Mouse (Mus musculus) embryo, embryonic 9.5 days (tissue): ENCODE data around the gene Lrrc36.

Experiments
- DNase-seq: peaks from one replicate; pipeline ENCODE4 v3.0.0-alpha.2; 2017; ENCODE audit errors: extremely low spot score

Gene Lrrc36

DNA sequence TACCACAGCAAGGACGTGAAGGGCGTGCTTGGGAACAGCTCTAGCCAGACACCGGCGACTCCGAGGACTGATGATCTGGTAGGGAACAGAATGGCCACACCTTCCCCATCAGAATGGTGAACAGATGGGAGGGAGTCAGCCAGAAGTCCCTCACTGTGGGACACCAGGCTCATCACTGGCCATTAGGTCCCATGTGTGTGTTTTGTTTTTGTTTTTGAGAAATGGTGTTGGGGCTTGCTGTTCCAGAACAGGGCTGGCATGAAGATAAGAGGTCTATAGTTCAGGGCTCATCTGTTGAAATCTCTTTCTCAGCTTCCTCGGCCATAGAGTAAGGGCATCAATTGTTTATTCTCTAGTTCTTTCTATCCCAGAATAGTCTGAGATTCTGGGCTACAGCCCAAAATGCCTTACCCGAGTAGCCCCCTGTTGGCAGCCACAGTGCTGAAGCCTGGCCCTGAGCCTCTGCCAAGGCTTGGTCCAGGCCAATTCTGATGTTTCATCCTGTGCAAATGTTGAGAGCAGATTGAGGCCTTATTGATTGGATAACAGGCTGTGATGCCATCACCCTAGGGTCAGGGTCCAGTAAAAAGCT is 53.4 kb downstream of the Lrrc36 start:
- no peak for DNase-seq

DNA sequence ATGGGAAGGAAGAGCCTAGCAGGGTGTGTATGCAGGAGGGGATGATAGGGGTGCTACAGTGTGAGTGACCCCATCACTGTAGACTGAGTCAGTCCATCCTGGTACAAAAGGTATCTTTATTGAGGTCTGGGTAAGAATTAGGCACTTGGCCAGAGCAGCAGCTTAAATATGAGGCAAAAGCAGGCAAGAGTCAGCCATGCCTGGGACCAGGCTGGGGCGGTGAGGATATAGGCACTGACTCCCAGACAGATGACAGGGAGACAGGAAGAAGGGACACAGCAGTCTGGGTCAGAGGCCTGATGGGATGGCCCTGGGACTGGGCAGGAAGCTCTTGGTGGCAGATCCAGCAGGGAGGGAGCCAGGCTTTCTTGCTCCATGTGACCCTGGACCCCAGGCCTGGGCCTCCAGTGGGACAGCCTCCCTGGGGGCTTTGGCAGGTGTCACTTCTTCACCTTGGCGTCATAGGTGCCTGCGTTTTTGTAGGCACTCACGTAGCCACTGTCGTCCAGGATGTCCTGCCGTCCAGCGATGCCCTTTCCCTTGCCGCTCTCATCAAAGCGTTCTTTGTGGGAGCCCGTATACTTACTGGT is 54.1 kb downstream of the Lrrc36 start:
- DNase-seq, result no peak

DNA sequence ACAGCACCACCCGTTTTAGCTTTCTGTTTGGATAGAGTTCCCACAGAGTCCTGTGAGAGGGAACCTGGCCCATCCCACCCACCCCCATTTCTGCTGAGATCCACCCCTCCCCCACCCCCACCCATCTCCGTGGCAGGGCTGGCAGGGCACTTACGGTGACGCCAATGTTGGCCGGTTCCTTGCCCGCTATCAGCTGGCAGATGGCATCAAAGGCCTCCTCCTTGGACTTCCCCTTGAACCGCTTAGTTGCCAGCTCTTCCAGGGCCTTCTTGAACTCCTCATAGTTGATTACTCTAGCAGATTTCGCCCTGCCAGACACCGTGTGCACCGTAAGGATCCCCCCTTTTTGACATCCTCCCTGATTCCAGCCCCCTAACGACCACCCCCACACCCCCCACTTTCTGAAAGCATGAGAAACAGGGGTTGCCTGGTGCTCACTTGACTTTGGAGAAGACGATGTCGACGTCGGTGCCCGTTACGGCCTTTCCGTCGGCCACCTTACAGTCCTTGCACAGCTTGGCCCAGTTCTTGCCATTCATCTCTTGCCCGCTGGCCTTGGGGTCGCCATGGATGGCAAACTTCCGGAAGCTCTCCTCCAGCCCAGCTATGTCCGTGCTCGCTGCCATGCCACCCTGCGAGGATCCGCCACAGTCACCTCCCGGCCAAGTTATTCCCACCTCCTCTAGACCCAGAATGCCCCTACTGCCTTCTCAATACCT is 54.8 kb downstream of the Lrrc36 start:
- no peak for DNase-seq

DNA sequence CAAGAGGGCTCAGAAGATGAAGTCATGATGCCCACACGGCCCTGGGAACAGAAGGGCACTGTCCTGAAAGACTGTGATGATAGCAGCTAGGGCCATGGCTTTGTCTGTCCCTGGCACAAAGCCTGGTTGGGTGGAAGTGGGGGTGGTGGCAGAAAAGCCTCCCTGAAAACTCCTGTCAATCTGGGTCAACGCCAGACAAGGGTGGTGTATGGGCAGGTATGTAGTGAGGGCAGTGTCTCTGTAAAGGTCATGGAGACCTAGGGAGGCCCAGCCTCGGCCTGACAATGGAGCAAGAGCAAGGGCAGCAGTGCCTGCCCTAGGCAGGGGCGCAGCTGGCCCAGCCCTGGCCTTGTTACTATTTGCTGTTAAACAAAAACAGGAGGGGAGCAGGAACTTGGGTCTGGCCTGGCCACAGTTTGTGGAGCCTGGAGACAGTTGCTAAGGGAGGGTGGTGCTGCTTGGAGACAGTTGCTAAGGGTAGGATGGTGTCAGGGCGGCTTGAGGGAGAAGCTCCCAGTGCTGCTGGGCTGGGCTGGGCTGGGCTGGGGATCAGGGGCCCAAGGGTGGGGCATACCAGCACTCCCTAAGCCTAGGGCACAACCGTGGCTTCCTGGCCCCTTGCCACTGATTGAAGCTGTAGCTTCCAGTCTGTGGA is 55.8 kb downstream of the Lrrc36 start:
- DNase-seq, result no peak

DNA sequence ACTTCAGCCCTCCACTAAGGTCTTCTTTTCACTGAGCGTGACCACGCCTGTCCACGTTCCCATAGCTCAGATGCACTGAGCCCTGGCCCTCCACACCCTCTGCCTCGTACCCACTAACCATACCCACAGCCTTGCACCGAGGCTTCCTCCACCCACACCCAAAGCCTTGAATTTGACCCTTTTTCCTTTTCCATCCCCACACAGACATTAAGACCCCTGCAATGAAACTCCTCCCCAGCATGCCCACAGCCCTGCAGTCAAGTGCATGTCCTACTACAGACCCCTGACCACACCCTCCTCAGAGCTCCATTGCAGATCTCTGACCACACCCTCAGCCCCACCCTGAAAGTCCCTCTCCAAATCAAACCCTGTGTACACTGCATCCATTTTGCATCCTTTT is 56.4 kb downstream of the Lrrc36 start:
- no peak for DNase-seq

DNA sequence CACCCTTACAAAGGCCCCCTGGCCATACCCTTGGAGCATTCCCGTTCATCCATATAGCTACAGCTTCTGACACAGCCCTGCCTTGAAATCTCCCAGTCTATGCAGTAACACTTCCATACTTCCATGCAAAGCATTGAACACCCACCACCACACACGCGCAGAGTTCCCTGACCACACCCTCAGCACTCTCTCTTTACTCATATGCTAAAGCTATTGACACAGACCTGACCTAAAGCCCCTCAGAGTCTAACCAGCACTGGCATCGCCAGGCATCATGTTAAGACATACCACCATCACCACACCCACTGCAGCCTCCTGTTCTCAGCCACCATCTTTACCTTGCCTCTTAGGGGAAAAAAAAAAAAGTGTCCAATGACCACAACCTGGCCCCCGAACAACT is 56.9 kb downstream of the Lrrc36 start:
- DNase-seq, result no peak

DNA sequence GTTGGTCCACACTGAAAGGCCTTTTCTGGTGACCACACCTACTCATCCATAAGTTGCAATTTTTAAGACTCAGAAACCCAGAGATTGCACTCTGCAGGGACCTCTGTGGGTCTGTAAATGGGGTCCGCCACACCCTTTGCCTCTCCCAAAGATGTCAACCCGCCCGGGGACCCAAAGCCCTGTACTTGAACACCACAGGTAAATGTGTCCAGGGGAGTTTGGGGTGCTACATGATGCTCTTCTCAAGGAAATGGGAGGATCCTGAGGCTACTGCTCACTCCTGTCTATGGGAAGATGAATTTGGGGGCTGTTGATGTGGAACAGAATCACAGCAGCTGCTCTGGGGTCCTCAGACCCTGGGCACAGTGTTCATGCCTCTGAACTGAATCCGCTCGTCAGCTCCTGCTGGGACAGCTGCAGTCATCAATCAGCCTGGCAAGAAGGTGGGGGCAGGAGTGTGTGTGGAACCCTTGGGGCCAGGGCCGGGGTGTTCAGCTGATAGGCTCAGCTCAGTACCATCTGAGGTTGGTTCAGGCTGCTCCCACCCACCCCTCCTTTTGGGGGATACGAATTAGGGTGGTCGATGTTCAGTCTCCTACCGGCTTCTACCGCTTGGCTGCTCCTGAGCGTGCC is 57.4 kb downstream of the Lrrc36 start:
- DNase-seq, result no peak

DNA sequence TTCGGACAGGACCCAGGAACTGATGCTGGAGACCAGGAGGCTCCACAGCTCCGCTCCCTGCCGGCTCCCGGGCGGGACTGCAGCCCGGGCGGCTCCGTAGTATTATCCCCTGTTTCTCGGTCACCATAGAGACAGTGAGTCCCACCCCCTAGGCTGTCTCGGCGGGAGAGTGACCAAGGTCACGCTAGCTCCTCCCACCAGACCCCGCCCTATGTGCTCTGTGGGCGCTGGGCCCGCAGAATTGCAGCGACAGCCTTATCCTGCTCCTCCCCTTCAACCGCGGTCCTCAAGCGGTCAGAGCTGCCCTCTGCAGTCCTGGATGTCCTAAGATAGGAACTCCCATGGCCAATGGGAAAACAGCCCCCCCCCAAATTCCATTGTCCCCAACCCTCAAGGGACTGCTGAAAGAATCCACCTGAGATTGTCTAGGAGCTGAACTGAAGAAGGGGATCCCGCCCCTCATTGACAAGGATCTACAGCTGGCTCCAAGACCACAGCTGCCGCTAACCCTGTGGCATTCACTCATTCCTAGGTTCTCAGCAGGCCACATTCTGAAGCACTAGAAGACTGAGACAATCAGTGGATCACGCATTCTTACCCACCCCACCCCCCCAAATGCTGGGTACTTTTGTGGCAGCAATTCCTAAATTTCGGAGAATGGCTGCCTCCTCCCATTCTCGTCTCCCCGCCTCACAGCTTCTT is 58.1 kb downstream of the Lrrc36 start, which contains the start of gene Tppp3:
Gene Tppp3 (minus strand): TSS at position 213 of the 702 bp plus-strand sequence.
- DNase-seq, result peak; percentile 94

DNA sequence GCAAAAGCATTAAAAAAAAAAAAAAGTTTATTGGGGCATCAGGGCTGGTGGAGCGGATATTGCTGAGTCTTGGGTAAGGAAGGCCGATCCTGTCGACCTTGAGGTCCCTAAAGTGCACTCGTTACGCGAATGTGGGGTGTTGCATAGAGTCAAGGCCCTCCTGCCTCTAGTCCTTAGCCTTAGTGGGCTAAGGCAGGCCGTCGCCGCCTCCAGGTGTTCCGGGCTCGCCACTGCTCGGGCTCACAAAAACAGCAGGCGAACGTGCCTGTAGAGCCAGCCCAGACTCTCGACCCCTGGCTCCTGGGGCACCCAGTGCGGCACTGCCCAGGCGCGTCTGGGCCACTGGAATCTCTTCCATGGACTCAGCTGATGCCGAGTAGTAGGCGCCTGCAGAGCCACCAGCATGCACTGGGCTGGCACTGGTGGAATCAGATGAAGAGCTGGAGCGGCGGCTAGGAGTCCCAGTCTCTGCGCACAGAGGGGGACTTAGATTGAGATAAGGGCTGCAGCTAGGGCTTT is 59.1 kb downstream of the Lrrc36 start:
- no peak for DNase-seq

DNA sequence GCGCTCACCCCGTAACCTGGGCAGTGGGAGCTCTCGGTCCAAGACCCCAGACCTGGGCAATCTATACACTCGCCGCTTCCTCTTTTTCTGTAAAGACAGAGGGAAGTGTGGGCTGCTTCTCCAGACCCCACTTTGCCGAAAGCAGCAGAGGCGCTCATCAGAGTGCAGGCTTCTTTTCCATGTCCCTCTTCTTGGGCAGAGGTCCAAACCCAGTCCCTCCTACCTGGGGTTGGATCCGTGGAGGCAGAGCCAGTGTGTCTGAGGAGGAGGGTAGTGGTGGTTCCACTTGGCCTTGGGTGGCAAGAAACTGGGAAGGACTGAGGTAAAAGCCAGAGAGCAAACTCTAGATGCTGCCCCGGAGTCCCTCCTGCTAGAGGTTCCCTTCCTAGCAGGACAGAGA is 59.6 kb downstream of the Lrrc36 start:
- DNase-seq, result no peak

DNA sequence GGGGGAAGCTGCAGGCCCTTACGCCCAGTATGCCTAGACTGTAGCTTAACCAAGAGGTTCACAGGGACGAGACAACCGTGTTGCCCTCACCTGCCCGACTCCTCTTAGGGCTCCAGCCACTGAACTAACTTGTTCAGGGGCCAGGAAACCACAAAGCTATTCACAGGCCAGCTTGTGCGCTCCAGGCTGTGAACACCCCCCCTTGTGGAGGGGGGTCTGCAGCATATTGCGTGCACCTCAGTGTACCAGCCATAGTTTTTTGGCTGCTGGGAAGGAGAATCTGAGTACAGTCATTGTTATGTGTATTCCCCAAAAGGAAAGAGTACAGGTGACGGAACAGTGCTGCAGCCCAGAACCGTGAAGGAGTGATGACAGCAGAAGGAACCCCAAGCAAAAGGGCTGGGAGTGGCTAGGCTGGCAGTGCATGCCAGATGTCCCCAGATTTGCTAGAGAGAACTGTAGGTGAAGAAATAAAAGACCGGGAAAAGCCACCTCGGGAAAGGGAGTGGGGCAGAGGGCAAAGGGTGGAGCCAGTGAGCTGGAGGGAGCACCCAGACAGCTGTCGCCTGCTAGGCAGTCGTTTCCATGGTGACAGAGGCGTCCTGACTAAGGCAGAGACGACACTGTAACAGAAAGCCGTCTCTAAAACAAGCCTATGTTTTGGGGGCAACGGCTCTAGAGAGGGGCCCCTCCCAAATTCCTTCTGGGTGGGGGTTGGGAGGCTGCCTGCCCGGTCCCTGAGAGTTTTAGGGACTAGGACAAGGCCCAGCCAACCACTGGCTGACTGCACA is 60.6 kb downstream of the Lrrc36 start:
- no peak for DNase-seq

DNA sequence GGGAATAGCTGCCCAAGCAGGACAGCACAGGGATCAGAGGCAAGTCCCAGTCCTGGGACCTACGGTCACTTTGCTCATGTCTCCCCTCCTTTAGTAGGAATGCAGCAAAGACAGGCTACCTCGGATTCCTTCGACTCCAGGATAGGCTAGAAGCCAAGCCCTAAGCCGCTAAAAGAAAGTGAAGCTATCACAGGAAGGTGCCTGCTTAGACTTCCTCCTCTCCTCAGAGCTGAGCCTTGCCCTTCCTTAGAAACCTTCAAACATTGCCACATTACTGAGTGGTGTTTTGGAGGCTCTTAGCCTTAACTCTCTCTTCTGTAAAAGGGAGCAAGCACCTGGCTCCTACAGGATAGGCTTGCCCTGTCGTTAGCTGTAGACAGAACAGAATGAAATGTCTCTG is 61.3 kb downstream of the Lrrc36 start:
- no peak for DNase-seq

DNA sequence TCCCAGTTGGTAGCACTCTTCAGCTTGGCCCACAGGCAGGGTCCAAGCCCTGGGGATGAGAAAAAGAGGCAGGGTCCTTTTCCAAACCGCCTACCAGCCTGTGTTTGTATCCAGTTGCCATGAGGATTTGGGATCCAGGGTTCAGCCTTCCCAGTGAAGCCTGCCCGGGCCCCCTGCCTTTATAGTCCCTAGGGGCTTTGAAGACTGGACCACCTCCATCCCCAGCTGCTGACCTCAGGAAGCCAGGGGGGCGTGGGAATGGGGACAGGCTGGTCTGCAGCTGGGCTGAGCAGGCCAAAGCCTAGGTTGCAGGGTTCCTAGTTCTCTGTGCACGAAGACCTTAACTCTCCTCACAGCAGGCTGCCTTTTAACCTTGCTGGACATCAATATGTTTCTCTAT is 61.9 kb downstream of the Lrrc36 start:
- no peak for DNase-seq

DNA sequence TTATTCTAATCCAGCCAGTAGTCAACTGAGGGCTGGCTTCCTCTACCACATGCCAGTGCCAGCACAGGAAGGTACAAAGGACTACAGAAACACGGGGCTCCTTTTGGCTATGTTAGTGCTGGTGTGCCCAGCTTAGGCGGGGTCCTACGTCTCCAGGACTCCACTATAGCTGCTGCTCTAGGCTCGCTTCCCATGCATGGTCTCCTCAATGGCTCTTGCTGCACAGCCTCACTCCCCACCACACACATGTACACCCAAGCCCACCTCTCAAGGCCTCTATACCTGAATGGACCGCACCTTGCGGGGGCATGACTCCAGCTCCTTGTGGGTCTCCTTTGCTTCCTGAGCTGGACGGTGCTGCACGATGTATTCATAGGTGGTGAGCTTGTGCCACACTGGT is 62.4 kb downstream of the Lrrc36 start:
- DNase-seq, result no peak

DNA sequence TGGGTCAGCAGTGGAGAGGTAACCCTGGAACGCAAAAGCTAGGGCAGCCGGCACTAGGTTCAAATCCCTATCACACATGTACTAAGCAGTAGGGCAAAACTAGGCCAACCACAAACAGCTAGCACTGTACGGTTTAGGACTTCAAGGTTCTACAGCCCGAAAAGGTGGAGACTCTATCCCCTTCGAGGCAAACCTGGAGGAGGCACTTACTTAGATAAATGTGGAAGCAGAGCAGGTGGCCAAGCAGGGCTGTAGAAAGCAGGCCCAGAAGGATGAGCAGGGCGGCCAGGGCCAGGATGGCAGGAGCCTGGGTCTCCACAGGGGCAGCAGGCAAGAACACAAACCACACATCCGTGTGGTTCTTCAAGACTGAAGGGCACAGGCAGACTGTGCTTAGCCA is 62.8 kb downstream of the Lrrc36 start:
- DNase-seq, result no peak

DNA sequence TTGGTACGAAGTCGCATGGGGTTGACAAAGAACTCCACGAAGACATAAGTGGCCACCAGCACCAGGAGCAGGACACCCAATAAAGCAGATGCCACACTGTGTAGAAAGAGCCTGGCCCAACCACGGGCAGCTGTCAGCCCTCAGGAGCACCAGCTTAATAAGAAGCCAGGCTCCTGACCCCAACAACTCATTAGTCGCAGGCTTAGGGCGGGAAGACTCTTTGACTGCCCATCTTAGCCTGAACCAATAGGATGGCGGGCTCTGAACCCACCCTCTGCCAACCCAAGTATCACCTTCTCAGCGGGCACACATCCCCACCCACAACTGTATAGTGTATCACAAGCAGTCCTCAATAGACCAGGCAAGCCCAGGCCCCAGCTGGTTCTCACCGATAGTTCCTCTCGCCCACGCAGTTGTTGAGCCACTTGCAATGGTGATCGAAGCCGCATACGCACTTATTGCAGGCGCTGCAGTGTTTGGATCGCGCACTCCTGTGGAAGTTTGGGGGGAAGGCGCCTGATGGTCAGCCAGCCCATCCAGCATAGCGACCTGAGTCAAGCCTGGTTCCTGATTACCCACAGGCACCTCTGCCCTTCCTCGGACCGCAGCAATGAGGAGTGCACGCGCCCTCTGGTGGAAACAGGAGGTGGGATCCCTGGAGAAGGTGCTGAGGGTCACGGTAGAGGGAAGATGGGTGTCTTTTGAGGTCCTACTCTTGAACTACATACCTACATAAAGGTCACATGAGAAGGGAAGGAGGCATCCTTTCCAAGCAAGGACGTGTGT is 63.5 kb downstream of the Lrrc36 start:
- DNase-seq, result peak; percentile 71

DNA sequence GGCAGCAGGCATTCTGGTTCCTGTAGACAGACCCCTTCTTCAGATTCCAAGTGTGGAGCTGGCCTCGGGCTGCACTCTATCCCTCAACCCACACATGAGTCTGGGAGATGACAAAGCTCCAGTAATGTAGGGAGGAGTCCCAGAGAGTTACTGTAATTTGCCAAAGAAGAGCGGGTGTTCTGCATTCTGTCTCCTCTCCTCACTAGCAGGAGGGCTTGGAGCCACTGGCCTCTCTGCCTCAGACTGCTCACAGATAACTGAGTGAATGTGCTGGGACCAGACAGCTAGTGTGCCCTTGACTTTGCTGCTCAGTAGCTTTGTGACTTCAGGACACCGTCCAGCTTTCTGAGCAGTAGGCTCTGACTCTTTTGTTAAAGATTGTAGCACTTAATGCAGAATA is 64.4 kb downstream of the Lrrc36 start:
- DNase-seq, result no peak

DNA sequence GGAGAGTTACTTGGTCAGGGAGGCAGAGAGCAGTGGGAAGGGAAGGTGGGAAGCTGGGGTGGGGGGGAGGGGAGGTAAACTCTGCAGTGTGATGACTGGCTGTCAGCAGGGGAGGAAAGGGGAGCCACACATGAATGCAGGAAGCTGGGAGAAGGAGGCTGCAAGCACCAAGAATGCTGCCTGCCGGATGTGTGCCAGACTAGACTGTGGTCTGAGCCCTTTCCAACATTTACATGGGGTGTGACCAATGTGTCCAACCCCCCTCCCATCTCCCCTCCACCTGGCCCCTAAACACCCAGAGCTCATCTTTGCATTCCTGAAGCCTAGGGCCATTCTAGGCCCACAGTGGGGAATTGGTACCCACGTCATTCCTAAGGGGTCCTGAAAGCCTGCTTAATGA is 67.6 kb downstream of the Lrrc36 start:
- DNase-seq, result no peak

DNA sequence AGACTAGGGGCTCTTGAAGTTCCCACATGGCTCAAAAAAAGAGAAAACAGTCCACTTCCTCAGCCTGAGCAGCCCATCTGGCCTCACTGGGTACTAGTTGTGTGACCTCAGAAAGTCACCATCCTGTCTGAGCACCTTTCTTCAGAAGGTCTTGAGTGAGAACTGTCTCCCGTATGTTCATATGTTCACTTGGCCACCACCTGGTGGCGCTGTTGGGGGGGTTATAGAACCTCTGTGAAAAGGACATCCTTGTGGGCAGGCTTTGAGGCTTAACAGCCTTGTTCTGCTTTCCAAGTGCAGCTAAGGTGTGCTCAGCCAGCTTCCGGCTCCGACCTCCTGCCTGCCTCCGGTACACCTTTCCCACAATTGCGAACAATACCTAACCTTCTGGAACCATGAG is 68.1 kb downstream of the Lrrc36 start:
- peak; percentile 47 for DNase-seq

DNA sequence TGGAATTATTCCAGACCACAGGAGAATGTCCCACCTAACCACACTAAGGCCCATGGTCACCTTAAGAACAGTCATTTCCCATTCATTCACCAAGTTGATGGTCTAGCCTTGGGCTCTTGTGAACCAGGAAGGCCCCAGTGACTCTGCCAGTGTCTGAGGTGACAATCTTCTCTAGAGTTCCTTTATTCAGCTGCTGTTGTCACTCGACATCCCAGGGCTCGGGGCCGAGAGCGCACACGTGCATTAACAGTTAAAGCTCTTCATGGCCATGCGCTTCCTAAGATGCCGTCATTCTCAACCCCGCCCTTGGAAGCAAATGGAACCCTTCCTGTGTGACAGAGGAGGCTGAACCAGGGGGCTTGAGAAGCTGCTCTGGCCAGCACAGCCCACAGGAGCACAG is 68.8 kb downstream of the Lrrc36 start:
- no peak for DNase-seq
